Mouse (Mus musculus): ENCODE results near the gene Rbm38.

DNA sequence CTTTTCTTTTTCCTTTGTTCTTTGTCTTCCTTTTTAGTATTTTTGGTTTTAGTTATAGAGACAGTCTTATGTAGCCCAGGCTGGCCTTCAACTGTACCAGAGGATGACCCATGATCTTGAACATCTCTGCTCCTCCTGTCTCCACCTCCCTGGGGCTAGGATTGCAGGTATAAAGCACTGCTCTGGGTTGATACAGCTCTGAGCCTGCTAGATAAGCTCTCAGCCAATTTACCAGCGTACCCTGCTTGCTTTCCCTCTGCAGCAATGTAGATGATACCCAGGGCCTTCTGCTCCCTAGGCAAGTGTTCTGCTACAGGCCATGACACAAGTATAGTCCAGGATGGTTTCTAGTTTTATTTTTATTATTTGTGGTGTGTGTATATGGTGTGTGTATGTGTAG is 21.6 kb downstream of the Rbm38 start:
- TF ChIP-seq CTCF (IDR thresholded peaks at IDR 0.05; ENCODE audit: extremely low read depth, insufficient read length, insufficient replicate concordance, low read depth, low read length) (no peak), POLR2A (IDR thresholded peaks at IDR 0.05; ENCODE audit: low read depth, low read length) (no peak)
